In genomic region chr5:77367682-77368081, GRCm38 (mm10) we compare ENCODE assay signal across 12 mouse cellular contexts. TPM values are rescaled to one million over a fixed set of nuclear protein-coding genes. Genes with fewer than 3 reads are reported as not detected.
DNase-seq lines count a peak whose midpoint lies in the region; ATAC-seq and TF ChIP-seq lines count a peak whose summit lies in the region.
"Had no signal": no experiment of that assay in that cellular context is flagged by ENCODE, and none has a peak within 500 bp of the region (broad histone marks: within the 10 kb centered on the region; RNA-seq: fewer than 3 reads in every experiment).

No protein-coding gene starts in this region.

- TF ChIP-seq POLR2A in heart, adult 2 months (IDR thresholded peaks at IDR 0.05; ENCODE audit: insufficient read depth, low read depth, low read length) = no peak

- TF ChIP-seq CTCF in heart, adult 2 months (IDR thresholded peaks at IDR 0.05) = no peak
- no peak for TF ChIP-seq CTCF in stomach, postnatal 0 days (IDR thresholded peaks at IDR 0.05; ENCODE audit: low read depth)

- 0 out of 2 replicates have a peak, but pooled peaks have one; percentile 20 for TF ChIP-seq EP300 in heart, adult 2 months (IDR thresholded peaks at IDR 0.05; ENCODE audit: insufficient read depth, low read depth, low read length)
- no peak for TF ChIP-seq EP300 in stomach, postnatal 0 days (optimal IDR thresholded peaks at IDR 0.05)

- no peaks in the 10 kb centered on the region; the same call in 1 of the 2 replicates for H3K79me2 ChIP-seq in heart, adult 2 months (replicated peaks; ENCODE audit: control insufficient read depth, insufficient read depth, low read length)

- H3K9me3 ChIP-seq in heart, embryonic 10.5 days = no peaks in the 10 kb centered on the region
- no peaks in the 10 kb centered on the region for H3K9me3 ChIP-seq in stomach, postnatal 0 days (ENCODE audit: control insufficient read depth, low read length)
- H3K9me3 ChIP-seq: forebrain, embryonic 13.5 days had no signal

- no peak overlapping the region for H3K4me3 ChIP-seq in heart, adult 2 months
- no peak overlapping the region for H3K4me3 ChIP-seq in heart, embryonic 10.5 days
- no peak overlapping the region for H3K4me3 ChIP-seq in stomach, postnatal 0 days (ENCODE audit: low read depth, low read length)
- H3K4me3 ChIP-seq: forebrain, embryonic 13.5 days had no signal

- no peak overlapping the region for H3K4me2 ChIP-seq in stomach, postnatal 0 days (replicated peaks; ENCODE audit: low read depth)
- H3K4me2 ChIP-seq: forebrain, embryonic 13.5 days had no signal

- peak overlapping the region; percentile 73 for H3K27ac ChIP-seq in heart, adult 2 months
- H3K27ac ChIP-seq in heart, embryonic 10.5 days = no peak overlapping the region
- peak overlapping the region; percentile 84 for H3K27ac ChIP-seq in stomach, postnatal 0 days (replicated peaks)
- H3K27ac ChIP-seq: forebrain, embryonic 13.5 days; liver, embryonic 14.5 days had no signal

- ATAC-seq in hematopoietic stem cell, adult 5-6 weeks (replicated peaks in 1 of 2; ENCODE audit: insufficient read depth in 1 of 2, low FRiP score in 2 of 2, low TSS enrichment in 1 of 2, low read depth in 1 of 2, poor library complexity in 2 of 2, severe bottlenecking in 2 of 2) = peak; percentile 83 to 85
- ATAC-seq in stomach, postnatal 0 days (ENCODE audit: low FRiP score, low TSS enrichment) = peak; percentile 52; the same call in 1 of the 2 replicates
- ATAC-seq: forebrain, embryonic 13.5 days had no signal

- intact Hi-C loops in heart, adult 2 months (cut with DNase I) = no loop called here

- H3K27me3 ChIP-seq in heart, adult 2 months (ENCODE audit: control insufficient read depth, insufficient read depth, low read length) = no peaks in the 10 kb centered on the region
- peaks cover 3% of the 10 kb centered on the region; the same call in 1 of the 2 replicates for H3K27me3 ChIP-seq in heart, embryonic 10.5 days (ENCODE audit: insufficient read depth, poor library complexity, severe bottlenecking)
- H3K27me3 ChIP-seq in stomach, postnatal 0 days (ENCODE audit: control insufficient read depth, insufficient read depth, low read length) = no peaks in the 10 kb centered on the region
- H3K27me3 ChIP-seq: forebrain, embryonic 13.5 days had no signal

- DNase-seq in heart, adult 2 months = peak in 1 of 2 experiments; percentile 56
- no peak for DNase-seq in heart, embryonic 10.5 days (ENCODE audit: low spot score)
- DNase-seq in thymus, postnatal 0 days (ENCODE audit: low spot score) = peak; percentile 19
- DNase-seq in thymus, postnatal 25 days = no peak
- DNase-seq in stomach, postnatal 0 days (ENCODE audit: low spot score) = no peak
- DNase-seq in layer of hippocampus, postnatal 36 days = no peak
- no peak for DNase-seq in ovary, postnatal 36 days (ENCODE audit: low spot score)
- DNase-seq: cerebellum, adult 11 months had no signal

- WGBS in heart, adult 2 months = 57% methylated on average over 12 of the region's 12 CpGs
- WGBS in heart, embryonic 10.5 days = 62% methylated on average over 12 of the region's 12 CpGs
- WGBS in stomach, postnatal 0 days = 30% methylated on average over 12 of the region's 12 CpGs

- peaks cover 42% of the 10 kb centered on the region for H3K4me1 ChIP-seq in heart, adult 2 months (ENCODE audit: control insufficient read depth, insufficient read depth, low read length)
- peaks cover 9% of the 10 kb centered on the region for H3K4me1 ChIP-seq in heart, embryonic 10.5 days
- peaks cover 16% of the 10 kb centered on the region for H3K4me1 ChIP-seq in stomach, postnatal 0 days (replicated peaks; ENCODE audit: control insufficient read depth, insufficient read depth)

- H3K9ac ChIP-seq in heart, adult 2 months (ENCODE audit: low read depth, low read length) = no peak overlapping the region
- H3K9ac ChIP-seq in stomach, postnatal 0 days (ENCODE audit: low read length) = no peak overlapping the region; the same call in 1 of the 2 replicates
- H3K9ac ChIP-seq: forebrain, embryonic 13.5 days; liver, embryonic 14.5 days had no signal

- peaks cover 31% of the 10 kb centered on the region for H3K36me3 ChIP-seq in heart, adult 2 months (ENCODE audit: control insufficient read depth, insufficient read depth, low read length)
- no peaks in the 10 kb centered on the region for H3K36me3 ChIP-seq in heart, embryonic 10.5 days
- no peaks in the 10 kb centered on the region for H3K36me3 ChIP-seq in stomach, postnatal 0 days (ENCODE audit: control insufficient read depth, insufficient read depth, low read length)

RNA-seq across cellular contexts. Expression of gene Igfbp7, which starts 40.2 kb away (rescaled TPM):
- 100 to 1,000 TPM; 174 to 205 TPM for total RNA-seq in heart, adult 2 months (2021)
- polyA plus RNA-seq in heart, adult 2 months (2012; rRNA removed) = 342 and 353 TPM in 2 replicates
- polyA plus RNA-seq in heart, embryonic 10.5 days (2016; fragmentation: Nextera tagmentation; extraction: Ambion mirVana) = 16.6 and 25.7 TPM in 2 replicates
- 64.2 and 64.3 TPM in 2 replicates for polyA plus RNA-seq in thymus, postnatal 0 days (2015; fragmentation: Nextera tagmentation; extraction: Ambion mirVana)
- total RNA-seq in hematopoietic stem cell, adult 5-6 weeks (2017) = 0.56 and 1.7 TPM in 2 replicates
- polyA plus RNA-seq in stomach, postnatal 0 days (2015; fragmentation: Nextera tagmentation; extraction: Ambion mirVana) = 421 and 437 TPM in 2 replicates
- 10 to 100 TPM; 26.8 to 30.0 TPM for total RNA-seq in layer of hippocampus, postnatal 36 days (2021)
- total RNA-seq: MEL had no signal

RNA-seq across cellular contexts. Expression of gene Polr2b, which starts 57.7 kb away (rescaled TPM):
- total RNA-seq in heart, adult 2 months (2021) = 10 to 100 TPM; 34.1 to 34.5 TPM
- 25.4 and 26.8 TPM in 2 replicates for polyA plus RNA-seq in heart, adult 2 months (2012; rRNA removed)
- 53.9 and 60.3 TPM in 2 replicates for polyA plus RNA-seq in heart, embryonic 10.5 days (2016; fragmentation: Nextera tagmentation; extraction: Ambion mirVana)
- 56.5 and 56.9 TPM in 2 replicates for polyA plus RNA-seq in thymus, postnatal 0 days (2015; fragmentation: Nextera tagmentation; extraction: Ambion mirVana)
- 139 and 180 TPM in 2 replicates for total RNA-seq in hematopoietic stem cell, adult 5-6 weeks (2017)
- 21.7 and 23.5 TPM in 2 replicates for polyA plus RNA-seq in stomach, postnatal 0 days (2015; fragmentation: Nextera tagmentation; extraction: Ambion mirVana)
- 10 to 100 TPM; 48.8 to 50.4 TPM for total RNA-seq in layer of hippocampus, postnatal 36 days (2021)

RNA-seq across cellular contexts. Expression of gene Noa1, which starts 57.8 kb away (rescaled TPM):
- 10 to 100 TPM; 19.7 to 21.3 TPM for total RNA-seq in heart, adult 2 months (2021)
- 12.2 and 13.5 TPM in 2 replicates for polyA plus RNA-seq in heart, adult 2 months (2012; rRNA removed)
- polyA plus RNA-seq in heart, embryonic 10.5 days (2016; fragmentation: Nextera tagmentation; extraction: Ambion mirVana) = 25.0 and 31.6 TPM in 2 replicates
- polyA plus RNA-seq in thymus, postnatal 0 days (2015; fragmentation: Nextera tagmentation; extraction: Ambion mirVana) = 35.9 and 36.2 TPM in 2 replicates
- total RNA-seq in hematopoietic stem cell, adult 5-6 weeks (2017) = 16.6 and 26.0 TPM in 2 replicates
- 15.1 and 16.3 TPM in 2 replicates for polyA plus RNA-seq in stomach, postnatal 0 days (2015; fragmentation: Nextera tagmentation; extraction: Ambion mirVana)
- total RNA-seq in layer of hippocampus, postnatal 36 days (2021) = 10 to 100 TPM; 23.2 to 26.5 TPM
